In the genomic region with DNA sequence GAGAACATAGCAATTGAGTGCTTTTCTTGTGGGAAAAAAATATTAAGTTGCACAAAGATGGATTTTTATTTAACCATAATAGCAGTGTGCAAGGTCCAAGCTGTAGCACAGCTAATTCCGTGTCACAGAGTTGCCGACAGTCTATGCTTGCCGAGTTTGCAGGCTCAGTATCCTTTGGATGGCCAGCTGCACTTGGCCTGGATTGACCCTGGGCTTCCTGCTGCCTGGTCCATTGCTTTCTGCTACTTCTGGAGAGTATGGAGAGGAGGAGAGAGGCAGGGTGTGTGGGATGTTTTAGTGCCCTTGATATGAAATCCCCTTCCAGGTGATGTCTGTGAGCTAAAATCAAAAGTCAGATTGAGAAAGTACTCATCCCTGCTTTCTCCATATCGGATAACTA, we compare ENCODE assay signal across 16 mouse cellular contexts.
"Had no signal": no experiment of that assay in that cellular context is flagged by ENCODE, and none has a peak within 500 bp of the region (broad histone marks: within the 10 kb centered on the region; RNA-seq: fewer than 3 reads in every experiment).

No protein-coding gene starts in this region.

- DNase-seq: retina, postnatal 1 day; right cerebral cortex, adult 18-20 months; right cerebral cortex, postnatal 14 days; right cerebral cortex, postnatal 25 days; right cerebral cortex, postnatal 4 days; spleen, adult 18-20 months; thymus, adult 18-20 months; thymus, adult 2 months; thymus, postnatal 14 days; thymus, postnatal 25 days; thymus, postnatal 36 days; thymus, postnatal 4 days had no signal

- H3K9ac ChIP-seq: neural tube, embryonic 13.5 days; neural tube, embryonic 15.5 days; stomach, embryonic 15.5 days had no signal

- H3K4me3 ChIP-seq: neural tube, embryonic 13.5 days; neural tube, embryonic 15.5 days; stomach, embryonic 15.5 days had no signal

- H3K27me3 ChIP-seq: neural tube, embryonic 13.5 days; neural tube, embryonic 15.5 days; stomach, embryonic 15.5 days had no signal

- H3K4me1 ChIP-seq: stomach, embryonic 15.5 days had no signal

- H3K4me2 ChIP-seq: neural tube, embryonic 13.5 days; neural tube, embryonic 15.5 days; stomach, embryonic 15.5 days had no signal

- H3K27ac ChIP-seq: neural tube, embryonic 13.5 days; neural tube, embryonic 15.5 days; stomach, embryonic 15.5 days; stomach, postnatal 0 days had no signal

- H3K9me3 ChIP-seq: neural tube, embryonic 13.5 days; neural tube, embryonic 15.5 days; stomach, embryonic 15.5 days had no signal

- H3K36me3 ChIP-seq: stomach, embryonic 15.5 days had no signal
